Mouse (Mus musculus): ENCODE results near the gene Ms4a18. TPM values are rescaled to one million over a fixed set of nuclear protein-coding genes. Genes with fewer than 3 reads are reported as not detected.

Ms4a18 gene
- polyA plus RNA-seq, 1 experiment, result not detected

- no peak overlapping the region for H3K4me3 ChIP-seq (ENCODE audit: insufficient read depth, low read length)
- TF ChIP-seq POLR2A (IDR thresholded peaks at IDR 0.05; ENCODE audit: extremely low read depth, insufficient read depth, low read length) (no peak), CTCF (IDR thresholded peaks at IDR 0.05; ENCODE audit: extremely low read depth, insufficient read depth, low read length) (no peak)
- no peaks in the 10 kb centered on the region for H3K4me1 ChIP-seq (ENCODE audit: control insufficient read depth, insufficient read depth, low read length)
- H3K27ac ChIP-seq (ENCODE audit: insufficient read depth, low read length), result peak overlapping the region; percentile 40; the same call in 1 of the 2 replicates
Observed at GRCm38 (mm10) chr19:11048009-11048408, 30.2 kb upstream of the Ms4a18 start.

GRCm38 (mm10) chr19:11044996-11045711 lies 27.3 kb upstream of the Ms4a18 start:
- TF ChIP-seq CTCF (IDR thresholded peaks at IDR 0.05; ENCODE audit: extremely low read depth, insufficient read depth, low read length) (peak; percentile 19; the same call in 1 of the 2 replicates), POLR2A (IDR thresholded peaks at IDR 0.05; ENCODE audit: extremely low read depth, insufficient read depth, low read length) (no peak)
- Histone ChIP-seq H3K4me3 (ENCODE audit: insufficient read depth, low read length) (peak overlapping the region; percentile 23; the same call in 1 of the 2 replicates), H3K27ac (ENCODE audit: insufficient read depth, low read length) (no peak overlapping the region)

GRCm38 (mm10) chr19:11044671-11044995 lies 26.8 kb upstream of the Ms4a18 start:
- Histone ChIP-seq H3K27ac (ENCODE audit: insufficient read depth, low read length) (no peak overlapping the region), H3K4me3 (ENCODE audit: insufficient read depth, low read length) (peak overlapping the region; percentile 23; the same call in 1 of the 2 replicates), H3K4me1 (ENCODE audit: control insufficient read depth, insufficient read depth, low read length) (no peaks in the 10 kb centered on the region)
- TF ChIP-seq POLR2A (IDR thresholded peaks at IDR 0.05; ENCODE audit: extremely low read depth, insufficient read depth, low read length) (no peak), CTCF (IDR thresholded peaks at IDR 0.05; ENCODE audit: extremely low read depth, insufficient read depth, low read length) (no peak)

More at GRCm38 (mm10) chr19:11044996-11045711, 27.3 kb upstream of the Ms4a18 start:
- H3K4me1 ChIP-seq (ENCODE audit: control insufficient read depth, insufficient read depth, low read length), result no peaks in the 10 kb centered on the region

GRCm38 (mm10) chr19:11037570-11037969 lies 19.7 kb upstream of the Ms4a18 start:
- Histone ChIP-seq H3K4me3 (ENCODE audit: insufficient read depth, low read length) (no peak overlapping the region), H3K4me1 (ENCODE audit: control insufficient read depth, insufficient read depth, low read length) (no peaks in the 10 kb centered on the region), H3K27ac (ENCODE audit: insufficient read depth, low read length) (no peak overlapping the region)
- TF ChIP-seq CTCF (IDR thresholded peaks at IDR 0.05; ENCODE audit: extremely low read depth, insufficient read depth, low read length) (no peak), POLR2A (IDR thresholded peaks at IDR 0.05; ENCODE audit: extremely low read depth, insufficient read depth, low read length) (no peak)

GRCm38 (mm10) chr19:11022382-11022781 lies 4.6 kb upstream of the Ms4a18 start:
- Histone ChIP-seq H3K4me3 (ENCODE audit: insufficient read depth, low read length) (no peak overlapping the region), H3K4me1 (ENCODE audit: control insufficient read depth, insufficient read depth, low read length) (no peaks in the 10 kb centered on the region), H3K27ac (ENCODE audit: insufficient read depth, low read length) (no peak overlapping the region)
- no peak for TF ChIP-seq POLR2A (IDR thresholded peaks at IDR 0.05; ENCODE audit: extremely low read depth, insufficient read depth, low read length)
- TF ChIP-seq CTCF (IDR thresholded peaks at IDR 0.05; ENCODE audit: extremely low read depth, insufficient read depth, low read length), result no peak

GRCm38 (mm10) chr19:11017251-11017650 lies 580 bp downstream of the Ms4a18 start:
- Histone ChIP-seq H3K4me1 (ENCODE audit: control insufficient read depth, insufficient read depth, low read length) (no peaks in the 10 kb centered on the region), H3K27ac (ENCODE audit: insufficient read depth, low read length) (no peak overlapping the region), H3K4me3 (ENCODE audit: insufficient read depth, low read length) (no peak overlapping the region)
- TF ChIP-seq POLR2A (IDR thresholded peaks at IDR 0.05; ENCODE audit: extremely low read depth, insufficient read depth, low read length), result no peak
- no peak for TF ChIP-seq CTCF (IDR thresholded peaks at IDR 0.05; ENCODE audit: extremely low read depth, insufficient read depth, low read length)

GRCm38 (mm10) chr19:11015998-11016397 lies 1.8 kb downstream of the Ms4a18 start:
- H3K27ac ChIP-seq (ENCODE audit: insufficient read depth, low read length), result no peak overlapping the region
- no peaks in the 10 kb centered on the region for H3K4me1 ChIP-seq (ENCODE audit: control insufficient read depth, insufficient read depth, low read length)
- TF ChIP-seq CTCF (IDR thresholded peaks at IDR 0.05; ENCODE audit: extremely low read depth, insufficient read depth, low read length) (no peak), POLR2A (IDR thresholded peaks at IDR 0.05; ENCODE audit: extremely low read depth, insufficient read depth, low read length) (no peak)
- no peak overlapping the region for H3K4me3 ChIP-seq (ENCODE audit: insufficient read depth, low read length)

- no peaks in the 10 kb centered on the region for H3K4me1 ChIP-seq (ENCODE audit: control insufficient read depth, insufficient read depth, low read length)
- no peak overlapping the region for H3K27ac ChIP-seq (ENCODE audit: insufficient read depth, low read length)
- no peak for TF ChIP-seq POLR2A (IDR thresholded peaks at IDR 0.05; ENCODE audit: extremely low read depth, insufficient read depth, low read length)
- no peak for TF ChIP-seq CTCF (IDR thresholded peaks at IDR 0.05; ENCODE audit: extremely low read depth, insufficient read depth, low read length)
- H3K4me3 ChIP-seq (ENCODE audit: insufficient read depth, low read length), result no peak overlapping the region
Observed at GRCm38 (mm10) chr19:11015468-11015867, 2.4 kb downstream of the Ms4a18 start.

- H3K4me3 ChIP-seq (ENCODE audit: insufficient read depth, low read length), result no peak within 1 kb of the TSS
- H3K27ac ChIP-seq (ENCODE audit: insufficient read depth, low read length), result no peak within 1 kb of the TSS
- no peak for TF ChIP-seq CTCF (IDR thresholded peaks at IDR 0.05; ENCODE audit: extremely low read depth, insufficient read depth, low read length)
- TF ChIP-seq POLR2A (IDR thresholded peaks at IDR 0.05; ENCODE audit: extremely low read depth, insufficient read depth, low read length), result no peak
- H3K4me1 ChIP-seq (ENCODE audit: control insufficient read depth, insufficient read depth, low read length), result no peaks in the 10 kb centered on the region
Observed at GRCm38 (mm10) chr19:10993150-10993549, 24.7 kb downstream of the Ms4a18 start, which contains the start of gene Ms4a15. Gene Ms4a15 (minus strand): TSS chr19:10993250.

- no peak overlapping the region for H3K27ac ChIP-seq (ENCODE audit: insufficient read depth, low read length)
- TF ChIP-seq POLR2A (IDR thresholded peaks at IDR 0.05; ENCODE audit: extremely low read depth, insufficient read depth, low read length) (no peak), CTCF (IDR thresholded peaks at IDR 0.05; ENCODE audit: extremely low read depth, insufficient read depth, low read length) (no peak)
- no peaks in the 10 kb centered on the region for H3K4me1 ChIP-seq (ENCODE audit: control insufficient read depth, insufficient read depth, low read length)
- no peak overlapping the region for H3K4me3 ChIP-seq (ENCODE audit: insufficient read depth, low read length)
Observed at GRCm38 (mm10) chr19:10991911-10992310, 25.9 kb downstream of the Ms4a18 start.
